Mouse (Mus musculus) heart, postnatal 0 days (tissue): ENCODE data around the gene Smim13.

ENCODE experiments used
- CTCF ChIP-seq: IDR thresholded peaks from 2 replicates; pipeline ENCODE4 v1.5.1; 2016; ENCODE audit warnings: antibody characterized with exemption, control low read depth, low read depth
- EP300 ChIP-seq: IDR thresholded peaks from 2 replicates; pipeline ENCODE4 v1.6.1; 2016; ENCODE audit warnings: antibody characterized with exemption, low read depth

GRCm38 (mm10) chr13:41293595-41293994 lies 44.0 kb downstream of the Smim13 start:
- TF ChIP-seq EP300 = no peak
- no peak for TF ChIP-seq CTCF
